Mouse (Mus musculus): ENCODE data around the gene Fam160b1.

Fam160b1 gene

GRCm38 (mm10) chr19:57343860-57344259 lies 16.6 kb upstream of the Fam160b1 start:
- DNase-seq (ENCODE audit: low read depth, low spot score): no peak

DNA sequence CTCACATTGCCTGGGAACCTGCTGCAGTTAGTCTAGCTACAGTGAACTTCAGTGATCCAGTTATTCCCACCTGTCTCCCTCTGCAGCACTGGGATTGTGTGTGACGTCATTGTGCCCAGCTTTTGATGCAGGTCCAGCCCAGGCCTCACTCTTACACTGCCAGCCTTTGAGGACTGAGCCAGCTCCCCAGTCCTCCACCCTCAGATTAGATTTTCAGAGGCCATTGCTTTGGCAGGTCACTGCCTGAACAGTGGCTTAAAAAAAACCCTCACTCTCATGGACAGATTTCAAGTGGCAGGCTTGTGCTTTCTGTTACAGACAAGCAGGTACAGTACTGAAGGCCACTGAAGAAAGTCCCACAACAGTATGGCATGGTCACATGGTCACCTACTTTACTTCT lies 15.8 kb upstream of the Fam160b1 start:
- no peak for DNase-seq (ENCODE audit: low read depth, low spot score)

DNA sequence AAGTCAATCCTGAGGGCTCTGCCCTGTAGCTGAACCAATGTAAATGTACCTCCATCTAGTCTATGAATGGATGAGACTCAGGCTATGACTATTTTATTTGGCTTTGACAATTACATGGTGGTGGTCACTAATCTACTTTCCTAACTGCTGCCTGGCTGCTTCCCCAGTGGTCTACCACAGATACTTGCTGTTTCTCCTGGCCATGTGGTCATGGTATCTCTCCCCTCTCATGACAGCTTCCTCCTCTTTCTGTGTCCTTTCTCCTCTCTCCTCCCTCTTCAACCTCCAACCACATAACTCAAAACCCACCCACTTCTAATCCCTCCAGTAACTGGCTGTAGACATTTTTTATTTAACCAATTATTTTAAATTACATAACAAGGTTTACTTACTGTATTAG lies 11.4 kb upstream of the Fam160b1 start:
- no peak for DNase-seq (ENCODE audit: low read depth, low spot score)

GRCm38 (mm10) chr19:57352337-57352935 lies 8.0 kb upstream of the Fam160b1 start:
- DNase-seq (ENCODE audit: low read depth, low spot score): peak; percentile 74

- DNase-seq (ENCODE audit: low read depth, low spot score): no peak
These were observed 7.3 kb upstream of the Fam160b1 start for GRCm38 (mm10) chr19:57353228-57353627.

DNA sequence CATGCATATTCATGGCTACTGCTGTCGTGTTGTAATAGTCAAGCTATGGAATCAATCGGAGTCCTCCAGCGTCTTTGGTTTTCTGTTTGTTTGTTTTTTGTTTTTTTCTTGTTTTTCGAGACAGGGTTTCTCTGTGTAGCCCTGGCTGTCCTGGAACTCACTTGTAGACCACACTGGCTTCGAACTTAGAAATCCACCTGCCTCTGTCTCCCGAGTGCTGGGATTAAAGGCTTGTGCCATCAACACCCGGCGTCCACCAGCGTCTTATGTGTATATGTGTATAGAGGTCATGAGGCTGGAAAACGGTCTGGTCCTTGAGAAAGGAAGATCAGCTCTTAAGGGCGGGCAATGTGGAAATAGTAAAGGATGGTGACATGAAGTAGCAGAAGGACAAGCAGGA lies 6.4 kb upstream of the Fam160b1 start:
- DNase-seq (ENCODE audit: low read depth, low spot score): no peak

GRCm38 (mm10) chr19:57354715-57355114 lies 5.8 kb upstream of the Fam160b1 start:
- DNase-seq (ENCODE audit: low read depth, low spot score): no peak

DNA sequence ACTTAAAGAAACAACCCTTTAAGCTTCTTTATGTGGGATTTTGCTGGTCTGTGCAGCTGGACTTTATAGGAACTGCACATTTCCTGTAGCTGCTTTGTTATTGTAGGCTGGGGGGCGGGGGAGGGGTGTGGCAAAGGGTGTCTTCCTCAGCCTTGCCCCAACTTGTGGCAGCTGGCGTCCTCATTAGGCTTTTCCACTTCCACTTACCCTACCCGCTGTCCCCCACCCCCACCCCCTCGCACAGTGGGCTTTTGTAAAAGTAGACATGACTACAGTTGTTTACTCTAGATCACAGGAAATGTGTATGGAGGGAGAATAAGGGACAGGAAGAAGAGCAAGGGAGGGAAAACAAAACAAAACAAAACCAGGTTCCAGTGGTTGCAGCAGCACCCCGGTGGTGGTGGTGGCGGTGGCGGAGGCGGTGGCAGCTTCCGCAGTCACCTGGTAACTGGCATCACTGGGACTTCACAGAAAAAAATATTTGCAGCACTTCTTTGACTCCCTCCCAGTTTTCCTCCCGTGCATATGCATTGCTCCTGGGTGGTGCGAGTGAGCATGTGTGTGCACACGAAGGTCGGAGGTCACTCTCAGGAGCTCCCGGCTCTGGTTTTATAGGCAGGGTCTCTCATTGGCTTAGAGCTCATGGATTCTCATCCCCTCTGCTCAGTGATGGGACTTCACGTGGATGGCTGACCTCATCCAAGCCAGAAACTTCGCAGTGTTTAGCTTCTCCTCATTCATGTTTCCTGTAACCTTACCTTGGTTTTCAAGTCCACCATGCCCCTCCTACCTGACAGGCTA lies 4.8 kb upstream of the Fam160b1 start:
- DNase-seq (ENCODE audit: low read depth, low spot score): no peak

DNA sequence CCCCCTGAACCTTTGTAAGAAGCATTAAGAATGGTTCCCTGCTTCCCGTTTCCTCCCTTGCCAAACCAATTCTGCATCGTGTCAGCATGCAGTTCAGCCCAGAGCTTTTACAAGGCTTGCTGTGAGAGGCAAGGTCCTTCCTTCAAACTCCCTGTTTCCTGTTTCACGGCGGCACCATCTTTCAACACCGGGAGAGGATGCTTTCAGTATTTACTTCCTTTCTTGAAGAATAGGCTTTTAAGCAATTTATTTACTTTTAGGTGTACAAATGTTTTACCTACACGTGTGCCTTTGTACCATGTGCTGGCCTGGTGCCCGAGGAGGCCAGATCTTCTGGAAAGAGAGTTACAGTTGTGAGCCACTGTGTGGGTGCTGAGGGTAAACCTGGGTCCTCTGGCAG lies 4.2 kb upstream of the Fam160b1 start:
- DNase-seq (ENCODE audit: low read depth, low spot score): no peak

DNA sequence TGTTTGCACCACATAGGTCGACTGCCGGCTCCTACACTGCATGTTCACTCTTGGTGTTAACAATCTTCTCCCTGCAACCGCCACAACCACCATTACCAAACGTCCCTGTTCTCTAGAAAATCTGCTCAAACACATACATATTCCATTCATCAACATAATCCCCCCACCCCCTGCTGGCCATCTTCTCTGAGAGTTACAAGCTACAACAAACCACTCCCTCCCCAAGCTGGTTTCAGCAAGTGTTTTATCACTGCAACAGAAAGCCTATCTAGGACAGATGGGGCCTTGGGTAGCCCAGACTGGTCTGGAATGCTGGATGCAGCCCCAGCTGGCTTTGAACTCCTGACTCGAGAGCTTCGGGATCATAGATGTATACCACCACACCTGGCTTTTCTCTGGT lies 3.2 kb upstream of the Fam160b1 start:
- no peak for DNase-seq (ENCODE audit: low read depth, low spot score)

DNA sequence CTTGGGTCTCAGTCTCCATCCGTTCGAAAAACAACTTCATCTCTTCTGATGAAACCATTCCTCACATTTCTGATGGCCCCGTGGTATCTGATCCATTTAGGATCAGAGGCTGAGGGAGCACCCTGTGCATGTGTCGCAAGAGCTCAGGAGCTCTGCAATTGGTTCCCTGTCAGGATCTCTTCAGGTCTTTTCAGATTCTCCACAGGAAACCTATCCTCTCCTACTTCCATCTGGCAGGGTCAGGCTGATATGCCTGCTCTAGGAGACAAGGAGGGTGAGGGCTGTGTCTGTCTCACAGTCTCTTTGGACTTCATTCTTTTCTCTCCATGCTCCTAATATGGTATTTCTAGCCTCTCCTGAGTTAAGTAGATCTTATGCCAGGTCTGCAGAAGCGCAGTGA lies 2.7 kb upstream of the Fam160b1 start:
- no peak for DNase-seq (ENCODE audit: low read depth, low spot score)

DNA sequence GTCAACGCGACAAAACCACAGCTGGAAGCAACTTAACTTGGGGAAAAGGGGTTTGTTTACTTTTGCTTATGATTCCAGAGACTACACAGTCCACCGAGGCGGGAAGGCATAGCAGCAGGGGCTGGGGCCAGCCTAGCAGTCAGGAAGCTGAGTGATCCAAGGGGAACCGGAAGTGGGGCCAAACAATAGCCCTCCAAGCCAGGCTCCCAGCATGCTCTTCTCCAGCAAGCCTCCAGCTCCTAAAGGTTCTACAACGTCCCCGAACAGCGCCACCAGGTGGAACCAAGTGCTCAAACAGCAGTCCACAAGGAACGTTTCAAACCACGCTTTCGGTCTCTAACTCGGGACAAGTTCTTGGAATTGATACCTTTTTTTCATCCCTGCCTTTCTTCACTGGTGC lies 2.2 kb upstream of the Fam160b1 start:
- DNase-seq (ENCODE audit: low read depth, low spot score): peak; percentile 75

DNA sequence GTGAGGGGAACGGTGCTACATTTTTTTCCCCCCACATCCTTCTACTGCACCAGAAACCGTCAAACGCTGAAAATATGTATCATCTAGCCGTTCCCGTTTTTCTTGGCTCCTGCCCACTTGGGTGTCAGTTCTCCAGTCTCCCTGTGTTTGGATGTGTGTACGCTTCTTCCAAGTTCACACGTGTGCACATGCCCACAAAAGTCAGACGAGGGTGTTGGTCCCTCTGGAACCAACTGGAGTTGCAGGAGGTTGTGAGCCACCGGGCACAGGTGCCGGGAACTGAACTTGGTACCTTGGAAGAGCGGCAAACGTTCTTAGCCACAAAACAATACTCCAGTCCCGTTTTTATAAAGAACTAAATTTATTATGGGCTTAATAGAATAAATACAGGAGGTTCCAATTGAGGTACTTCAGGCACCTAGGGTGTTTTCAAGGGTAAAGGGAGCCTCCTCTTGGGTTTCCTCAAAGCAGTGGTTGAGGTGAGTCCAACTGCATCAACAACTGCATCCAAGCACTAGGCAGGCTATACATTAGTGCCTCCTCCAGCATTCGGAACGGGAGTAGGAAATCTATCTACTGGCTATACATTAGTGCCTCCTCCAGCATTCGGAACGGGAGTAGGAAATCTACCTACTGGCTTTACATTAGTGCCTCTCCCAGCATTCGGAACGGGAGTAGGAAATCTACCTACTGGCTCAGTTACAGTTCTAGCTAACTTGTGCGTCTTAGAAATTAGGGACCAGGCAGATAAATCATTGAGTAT lies 1.5 kb upstream of the Fam160b1 start:
- DNase-seq (ENCODE audit: low read depth, low spot score): no peak

DNA sequence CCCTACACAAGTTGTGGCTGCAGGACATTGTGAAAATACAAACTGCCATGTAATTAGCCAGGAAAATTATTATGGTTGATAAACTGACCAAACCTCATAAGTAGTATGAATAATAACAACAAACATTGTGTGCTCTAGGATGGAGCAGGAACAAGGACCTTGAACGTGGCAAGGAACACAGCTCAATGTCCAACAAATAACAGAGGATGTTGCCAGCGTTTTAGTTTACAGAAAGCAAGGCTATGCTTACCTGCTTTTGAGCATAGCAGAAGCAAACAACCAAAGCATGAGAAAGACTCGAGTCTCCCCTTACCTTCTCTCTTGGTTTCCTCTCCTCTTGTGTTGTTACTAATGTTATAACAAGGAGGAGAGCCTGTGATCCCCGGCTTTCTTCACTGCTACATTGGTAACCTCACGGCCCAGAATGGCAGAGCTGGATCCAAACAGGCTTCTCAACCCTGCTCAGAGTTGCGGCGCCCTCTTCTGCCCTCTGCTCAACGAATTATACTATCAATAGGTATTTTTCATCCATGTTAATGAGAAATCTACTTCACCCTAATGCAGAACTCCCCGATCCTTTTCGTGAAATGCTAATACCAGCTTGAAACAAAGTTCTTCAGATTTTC lies 666 bp upstream of the Fam160b1 start:
- peak; percentile 50 for DNase-seq (ENCODE audit: low read depth, low spot score)

GRCm38 (mm10) chr19:57361131-57361938 lies 855 bp downstream of the Fam160b1 start:
- DNase-seq (ENCODE audit: low read depth, low spot score): peak; percentile 62

- DNase-seq (ENCODE audit: low read depth, low spot score): no peak
These were observed 1.4 kb downstream of the Fam160b1 start for GRCm38 (mm10) chr19:57361939-57362307.

- peak; percentile 55 for DNase-seq (ENCODE audit: low read depth, low spot score)
These were observed 2.1 kb downstream of the Fam160b1 start for GRCm38 (mm10) chr19:57362586-57362985.

- no peak for DNase-seq (ENCODE audit: low read depth, low spot score)
These were observed 2.6 kb downstream of the Fam160b1 start for GRCm38 (mm10) chr19:57363076-57363475.

- no peak for DNase-seq (ENCODE audit: low read depth, low spot score)
These were observed 3.1 kb downstream of the Fam160b1 start for GRCm38 (mm10) chr19:57363538-57363937.

- DNase-seq (ENCODE audit: low read depth, low spot score): no peak
These were observed 4.6 kb downstream of the Fam160b1 start for GRCm38 (mm10) chr19:57364942-57365673.

- no peak for DNase-seq (ENCODE audit: low read depth, low spot score)
These were observed 5.5 kb downstream of the Fam160b1 start for GRCm38 (mm10) chr19:57366007-57366406.

Measured in brain, adult 2 months (tissue).